Mouse (Mus musculus): ENCODE measurements at regions not wholly inside any gene's neighbourhood (a gene's known extent, or its start where the extent isn't known, plus 50 kb on each side); places are given as distances from the start of the nearest gene placed in this dataset.
A peak's percentile ranks its signal among the peaks of the same experiment; 100 is the strongest.

DNA sequence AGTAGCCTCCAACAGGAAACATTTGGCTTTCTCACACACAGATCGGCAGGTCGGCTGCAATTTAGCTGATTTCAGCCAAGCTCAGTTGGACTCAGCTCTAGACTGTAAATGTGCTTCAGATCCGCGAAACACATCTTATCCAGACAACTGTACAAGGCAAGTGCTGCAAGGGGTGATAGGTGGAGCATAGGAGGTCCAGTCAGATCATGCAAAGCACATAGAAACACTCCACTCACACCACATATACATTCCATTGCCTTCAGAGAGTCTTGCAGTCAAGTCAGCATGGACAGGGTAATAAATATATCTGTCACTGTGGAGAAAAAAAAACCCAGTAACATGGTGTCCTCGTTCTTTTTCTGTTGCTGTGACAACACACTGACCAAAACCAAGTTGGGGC lies 160.3 kb downstream of the H2al1j start:
- DNase-seq: no peak

DNA sequence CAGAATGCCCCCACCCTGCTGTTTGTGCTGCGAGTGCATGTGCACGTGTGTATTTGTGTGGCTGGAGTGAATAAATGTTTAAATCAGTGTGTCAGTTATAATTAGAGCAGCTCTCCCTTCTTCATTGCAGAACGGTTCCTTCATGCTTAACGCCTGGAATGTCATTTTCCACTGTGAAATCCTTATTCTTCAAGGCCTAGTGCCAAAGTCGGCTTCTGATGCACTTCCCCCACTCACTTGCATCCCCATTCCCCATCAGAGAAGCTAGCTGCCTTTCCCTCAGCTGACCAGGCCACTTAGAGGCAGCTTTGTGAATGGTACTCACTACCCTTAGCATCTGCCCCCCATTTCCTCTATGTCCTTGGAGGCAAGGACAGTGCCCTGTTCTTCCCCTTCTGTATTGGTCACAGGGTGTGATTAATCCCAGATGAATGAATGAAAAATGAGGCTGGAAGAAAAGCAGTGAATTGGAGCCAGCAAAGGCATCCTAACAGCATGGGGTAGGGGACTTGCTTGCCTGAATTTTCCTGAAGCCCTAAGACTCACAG lies 162.6 kb downstream of the H2al1j start:
- peak; percentile 22 for DNase-seq

- no peak for DNase-seq
These were observed 163.6 kb downstream of the H2al1j start for GRCm38 (mm10) chrX:11491235-11491634.

DNA sequence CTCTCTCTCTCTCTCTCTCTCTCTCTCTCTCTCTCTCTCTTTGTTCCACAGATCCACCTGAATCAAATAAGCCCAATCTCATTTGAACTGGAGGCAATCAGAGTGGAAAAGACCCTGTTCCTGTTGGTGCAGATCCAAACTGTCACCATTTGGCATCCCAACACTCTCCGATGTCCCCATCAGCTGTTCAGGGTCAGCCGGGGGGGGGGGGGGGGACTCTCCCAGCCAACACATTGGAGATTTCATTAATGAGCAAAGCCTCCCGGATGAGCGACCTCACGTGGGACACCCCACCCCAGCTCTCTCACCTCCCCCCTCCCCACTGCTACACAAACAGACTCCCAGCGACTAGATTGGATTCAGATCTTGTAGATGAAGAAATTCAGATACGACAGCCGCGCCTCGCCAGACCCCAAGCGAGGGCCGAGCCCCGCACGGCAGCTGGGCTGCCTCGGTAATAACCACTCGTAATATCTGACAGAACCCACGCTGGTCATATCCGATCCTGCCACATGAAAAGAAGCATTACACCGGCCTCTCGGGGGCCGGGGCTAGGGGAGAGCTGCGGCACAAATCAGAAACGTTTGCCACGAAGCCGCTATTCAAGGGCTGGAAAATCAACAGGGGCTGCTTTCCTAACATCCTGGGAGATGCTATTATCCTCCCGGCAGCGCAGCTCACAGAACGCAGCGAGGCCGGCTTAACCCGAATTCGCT lies 164.2 kb downstream of the H2al1j start:
- DNase-seq: peak; percentile 25

- DNase-seq: peak; percentile 19
These were observed 166.1 kb downstream of the H2al1j start for GRCm38 (mm10) chrX:11493526-11494245.

DNA sequence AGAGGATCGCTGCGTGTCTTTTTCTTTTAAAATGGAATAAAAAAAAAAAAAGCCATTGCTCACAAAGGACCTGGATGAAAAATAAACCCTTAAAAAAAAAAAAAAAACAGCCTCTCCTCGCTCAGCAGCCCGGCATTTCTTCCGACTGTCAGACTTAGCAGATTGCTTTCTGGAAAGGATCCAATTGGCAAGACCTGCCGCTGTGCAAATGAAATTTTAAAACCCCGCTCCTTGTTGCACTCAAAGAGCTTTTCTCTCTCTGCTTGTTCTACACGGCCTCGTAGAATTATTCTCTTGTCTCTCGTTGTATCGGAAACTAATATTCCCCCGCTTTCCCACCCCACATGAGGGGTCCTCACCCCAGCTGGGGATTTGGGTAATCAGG lies 166.6 kb downstream of the H2al1j start:
- DNase-seq: peak; percentile 33

- peak; percentile 43 for DNase-seq
These were observed 184.8 kb downstream of the H2al1j start for GRCm38 (mm10) chrX:11512439-11512838.

DNA sequence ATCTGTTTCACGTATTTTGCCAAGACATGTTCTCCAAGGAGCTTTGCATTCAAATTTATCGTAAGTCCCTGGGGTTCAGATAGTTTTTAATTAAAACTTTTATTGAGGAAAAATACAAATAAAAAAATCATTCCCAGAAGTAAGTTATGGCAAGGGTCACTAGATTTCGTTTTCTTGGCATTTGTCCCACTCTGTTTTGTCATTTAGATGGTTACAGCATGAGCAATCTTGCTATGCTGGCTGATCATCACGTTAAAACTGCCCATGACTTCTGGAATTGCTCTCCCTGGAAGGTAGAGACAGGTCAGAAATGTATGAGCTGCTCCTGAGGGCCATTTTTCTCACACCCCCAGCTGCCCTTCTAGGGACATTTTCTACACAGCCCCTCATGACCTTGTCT lies 185.3 kb downstream of the H2al1j start:
- no peak for DNase-seq

DNA sequence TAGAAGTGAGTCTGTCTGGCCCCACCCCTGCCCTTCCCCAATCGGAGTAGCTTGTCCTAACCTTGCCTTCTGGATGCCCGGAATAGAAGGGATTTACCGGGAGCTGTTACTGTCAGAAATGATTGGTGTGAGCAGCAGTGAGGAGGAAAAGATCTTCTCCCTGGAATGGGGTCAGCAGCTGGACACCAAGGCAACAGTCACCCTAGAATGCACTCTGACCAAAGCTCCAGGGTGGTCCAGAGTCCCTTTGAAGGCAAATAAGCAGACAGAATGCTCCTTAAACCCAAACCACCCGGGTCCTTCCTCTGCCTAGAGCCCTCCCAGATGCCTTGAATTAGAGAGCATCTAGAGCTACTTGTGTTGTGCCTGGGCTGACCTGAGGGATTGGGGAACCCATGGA lies 196.2 kb downstream of the H2al1j start:
- DNase-seq: peak; percentile 9

DNA sequence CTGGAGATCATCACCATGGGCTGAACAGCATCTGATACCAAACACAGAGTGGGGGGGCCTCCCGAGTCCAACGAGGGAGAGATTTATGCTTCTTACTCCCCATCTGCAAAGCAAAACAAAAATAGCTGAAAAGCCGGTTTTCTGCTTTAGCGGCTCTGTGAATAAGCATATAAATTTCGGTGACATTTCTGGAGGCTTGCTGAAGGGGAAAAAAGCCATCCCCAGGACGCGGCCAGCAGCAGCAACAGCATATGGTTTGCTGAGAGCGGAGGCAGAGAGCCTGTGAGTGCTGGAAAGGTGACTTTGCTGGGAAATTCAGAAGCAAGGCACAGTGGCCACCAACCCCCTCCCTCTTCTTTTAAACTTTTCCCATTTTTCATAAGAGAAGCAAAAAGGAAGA lies 197.7 kb downstream of the H2al1j start:
- peak; percentile 26 for DNase-seq

DNA sequence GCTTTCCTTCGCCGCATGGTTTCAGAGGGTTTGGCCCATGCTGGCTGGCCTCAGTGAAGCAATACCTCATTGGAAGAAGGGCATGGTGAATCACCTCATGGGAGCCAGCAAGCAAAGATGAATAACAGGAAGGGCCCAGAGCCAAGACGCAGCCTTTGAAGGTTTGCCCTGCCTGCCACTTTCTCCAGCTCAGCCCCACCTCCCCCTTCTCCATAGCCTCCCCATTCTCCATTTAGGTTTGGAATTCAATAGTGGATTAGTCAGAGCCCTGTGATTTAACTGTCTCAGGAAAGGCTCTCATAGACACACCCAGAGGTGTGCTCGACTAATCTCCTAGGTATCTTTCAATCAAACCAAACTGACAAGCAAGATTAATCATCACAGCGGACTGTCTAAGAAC lies 201.0 kb downstream of the H2al1j start:
- DNase-seq: no peak

DNA sequence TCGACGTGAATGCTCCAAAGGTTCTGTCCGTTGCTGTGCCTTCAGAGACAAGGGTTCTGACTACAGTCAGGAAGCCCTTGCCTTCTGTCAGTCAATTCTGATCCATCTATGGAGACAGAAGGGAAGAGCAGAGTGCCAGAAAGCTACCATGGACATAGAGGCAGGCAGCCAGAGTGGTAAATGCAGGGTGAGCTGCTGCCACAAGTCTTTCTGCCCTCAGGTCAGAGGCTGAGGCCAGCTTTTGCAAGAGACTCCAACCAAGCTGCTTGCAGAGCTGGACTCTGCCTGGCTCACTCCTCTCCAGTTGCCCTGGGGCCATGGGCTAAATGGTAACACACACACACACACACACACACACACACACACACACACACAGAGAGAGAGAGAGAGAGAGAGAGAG lies 201.6 kb downstream of the H2al1j start:
- DNase-seq: no peak

- no peak for DNase-seq
These were observed 205.2 kb downstream of the H2al1j start for GRCm38 (mm10) chrX:11532817-11533216.

DNA sequence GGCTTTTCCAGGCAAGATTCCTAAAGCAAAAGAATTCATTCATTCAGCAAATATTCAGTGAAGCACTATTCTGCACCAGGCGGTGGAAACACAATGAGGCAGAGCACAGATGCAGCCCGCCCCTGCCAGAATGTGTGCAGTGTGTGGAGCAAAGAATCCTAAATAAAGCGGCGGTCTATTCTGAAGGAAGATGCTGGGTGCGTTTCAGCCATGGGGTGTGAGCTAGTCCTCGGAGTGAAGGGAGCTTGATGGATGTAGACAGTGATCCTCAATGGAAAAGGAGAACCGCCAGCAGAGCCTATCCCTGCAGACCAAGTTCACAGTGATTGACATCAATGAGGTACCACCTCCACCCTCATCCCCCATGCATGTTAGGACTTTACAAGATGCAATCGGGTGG lies 206.2 kb downstream of the H2al1j start:
- no peak for DNase-seq

DNA sequence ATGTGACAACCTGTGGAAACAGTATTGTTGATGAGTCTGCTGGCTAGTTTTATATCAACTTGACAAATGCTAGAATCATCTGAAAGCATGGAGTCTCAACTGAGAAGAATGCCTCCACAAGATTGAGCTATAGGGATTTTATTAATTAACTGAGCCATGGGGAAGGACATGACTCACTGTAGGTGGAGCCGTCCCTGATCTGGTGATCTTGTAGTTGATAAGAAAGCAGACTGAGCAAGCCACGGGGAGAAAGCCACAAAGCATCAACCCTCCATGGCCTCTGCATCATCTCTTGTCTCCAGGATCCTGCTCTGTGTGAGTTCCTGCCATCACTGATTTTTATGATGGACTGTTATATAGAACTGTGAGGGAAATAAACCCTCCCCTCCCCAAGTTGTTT lies 213.4 kb downstream of the H2al1j start:
- DNase-seq: no peak

GRCm38 (mm10) chrX:11550164-11550851 lies 222.7 kb downstream of the H2al1j start:
- DNase-seq: peak; percentile 21

- peak; percentile 14 for DNase-seq
These were observed 224.6 kb downstream of the H2al1j start for GRCm38 (mm10) chrX:11552177-11552576.

DNA sequence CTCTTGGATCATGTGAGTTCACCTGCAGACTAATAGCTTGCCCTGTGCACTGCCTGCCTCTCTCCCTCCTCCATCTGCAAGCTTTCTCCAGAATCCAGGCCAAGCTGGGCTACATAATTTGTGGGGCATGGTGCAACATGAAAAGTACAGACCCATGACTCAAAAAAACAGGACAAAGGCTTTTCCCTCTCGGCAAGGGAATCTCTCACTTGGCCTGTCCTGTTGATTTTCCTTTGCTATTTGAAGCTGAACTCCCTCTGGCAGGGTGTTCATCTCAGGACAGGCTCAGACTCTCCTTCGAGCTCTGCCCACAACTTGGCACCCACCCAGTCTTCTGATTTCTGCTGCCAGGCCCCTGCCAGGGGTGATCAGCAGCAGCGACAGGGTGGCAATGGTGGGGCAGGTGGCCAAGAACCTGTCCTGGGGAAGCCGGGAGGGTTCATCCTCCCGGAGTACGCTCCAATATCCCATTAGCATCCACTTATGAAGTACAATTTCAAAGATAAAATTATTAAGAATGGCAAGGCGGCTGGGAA lies 227.5 kb downstream of the H2al1j start:
- no peak for DNase-seq

GRCm38 (mm10) chrX:11558260-11558659 lies 230.6 kb downstream of the H2al1j start:
- DNase-seq: no peak

GRCm38 (mm10) chrX:11560550-11561276 lies 233.1 kb downstream of the H2al1j start:
- peak; percentile 35 for DNase-seq

DNA sequence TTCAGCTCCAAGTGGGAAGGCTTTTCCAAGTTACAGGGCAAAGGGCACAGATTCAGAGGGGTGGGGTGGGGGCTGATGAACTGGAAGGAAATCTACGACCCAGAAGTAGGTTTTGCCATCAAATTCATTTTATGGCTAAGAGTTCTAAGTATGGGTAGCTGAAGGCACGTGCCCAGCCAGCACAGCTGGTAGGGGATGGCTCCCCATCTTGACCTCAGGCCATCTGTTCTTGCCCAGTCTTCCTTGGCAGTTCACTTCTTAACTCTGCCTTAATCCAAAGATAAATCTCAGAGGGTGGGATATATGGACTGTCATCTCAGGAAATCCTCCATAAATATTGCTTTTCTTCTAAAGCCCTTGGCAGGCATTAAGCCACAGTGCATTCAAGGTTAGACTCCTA lies 238.3 kb downstream of the H2al1j start:
- DNase-seq: no peak

DNA sequence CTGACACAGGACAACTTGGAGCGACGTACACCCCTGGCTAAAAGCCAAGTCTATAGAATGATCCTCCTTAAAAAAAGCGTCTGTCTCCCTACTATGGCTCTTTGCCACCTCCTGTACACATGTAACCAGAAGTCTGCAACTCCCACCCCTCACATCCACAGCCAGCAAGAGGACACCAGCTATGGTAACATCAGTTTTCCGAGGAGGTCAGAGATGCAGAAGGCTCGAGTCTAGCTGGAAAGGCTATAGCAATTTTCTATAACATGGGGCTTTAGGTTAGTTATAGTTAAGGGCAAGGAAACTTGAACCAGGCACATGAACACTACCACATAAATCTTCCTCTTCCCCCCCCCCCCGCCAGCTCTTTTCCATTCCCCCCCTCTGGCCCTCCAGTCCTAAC lies 240.2 kb downstream of the H2al1j start:
- DNase-seq: no peak

GRCm38 (mm10) chrX:11568262-11568661 lies 240.6 kb downstream of the H2al1j start:
- DNase-seq: no peak
